8 mouse cellular contexts compared by ENCODE assay signal in the genomic region with DNA sequence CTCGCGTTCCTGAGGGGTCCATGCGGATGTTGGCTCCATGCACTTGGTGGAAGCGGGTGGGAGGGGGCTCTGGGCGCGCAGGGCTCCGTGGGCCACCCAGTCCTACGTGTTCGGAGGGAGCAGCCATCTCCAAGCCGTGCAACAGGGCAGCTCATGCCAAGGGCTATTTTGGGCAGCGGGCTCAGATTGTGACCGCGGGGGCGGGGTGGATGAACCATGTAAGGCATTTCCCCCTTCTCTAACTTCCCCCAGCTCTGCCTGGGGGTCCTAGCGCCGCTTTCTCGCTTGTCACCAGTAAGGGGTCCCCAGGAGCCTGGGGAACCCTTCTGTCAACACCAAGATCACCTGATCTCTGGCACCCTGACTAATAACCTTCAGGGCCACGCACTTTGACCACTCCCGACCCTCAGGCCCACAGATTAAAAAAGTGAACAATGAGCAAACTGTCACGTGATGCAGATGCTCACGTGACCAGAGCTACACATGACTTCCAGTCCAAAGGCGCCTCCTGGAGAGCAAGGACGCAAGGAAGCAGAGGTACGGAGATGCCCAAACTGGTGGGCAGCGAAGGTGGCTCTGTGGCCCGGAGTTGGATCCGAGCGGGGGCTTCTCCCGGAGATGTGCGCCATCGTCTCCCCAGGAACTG. TPM values are rescaled to one million over a fixed set of nuclear protein-coding genes. Genes with fewer than 3 reads are reported as not detected.
DNase-seq lines count a peak whose midpoint lies in the region; ATAC-seq and TF ChIP-seq lines count a peak whose summit lies in the region.

A gene (minus strand): TSS at position 143 of the 646 bp plus-strand sequence.

- ATAC-seq in hindbrain, postnatal 0 days = peak; percentile 79
- ATAC-seq in megakaryocyte, adult 5-6 weeks (ENCODE audit: poor library complexity, severe bottlenecking) = peak; percentile 62

- peak within 1 kb of the TSS; percentile 56 for H3K9ac ChIP-seq in hindbrain, postnatal 0 days (replicated peaks; ENCODE audit: low read length)

- intact Hi-C loops in gastrocnemius, adult 2 months (cut with DNase I) = loop anchor here (2.0 kb wide), 2 partner anchors 45 to 77 kb away; a partner anchor contains a TSS
- intact Hi-C loops in left cerebral cortex, adult 2 months (cut with DNase I) = loop anchor here (1.0 to 2.0 kb wide), 2 partner anchors 46 to 77 kb away; a partner anchor contains a TSS

- H3K36me3 ChIP-seq in hindbrain, postnatal 0 days (ENCODE audit: insufficient read depth, low read length) = peaks cover 13% of the 10 kb centered on the region

- peaks cover 14% of the 10 kb centered on the region; the same call in 1 of the 2 replicates for H3K4me1 ChIP-seq in hindbrain, postnatal 0 days (ENCODE audit: insufficient read depth, low read length)

- no peaks in the 10 kb centered on the region for H3K27me3 ChIP-seq in hindbrain, postnatal 0 days (ENCODE audit: insufficient read depth, low read length)

- no peaks in the 10 kb centered on the region for H3K9me3 ChIP-seq in hindbrain, postnatal 0 days (ENCODE audit: low read length)

- H3K4me2 ChIP-seq in hindbrain, postnatal 0 days (ENCODE audit: low read depth, low read length) = peak within 1 kb of the TSS; percentile 86

- DNase-seq in WW6 (ENCODE audit: low read depth, low spot score) = peak; percentile 91
- DNase-seq in cerebellum, postnatal 4 days (ENCODE audit: low spot score in 2 of 2) = peak; percentile 76 to 90
- DNase-seq in gastrocnemius, adult 2 months = peak; percentile 94
- peak; percentile 95 for DNase-seq in hindbrain, postnatal 0 days (ENCODE audit: low spot score)
- DNase-seq in left cerebral cortex, adult 2 months (ENCODE audit: extremely low spot score in 1 of 2, low spot score in 2 of 2) = peak; percentile 85 to 87
- peak; percentile 89 to 95 for DNase-seq in right cerebral cortex, adult 2 months (ENCODE audit: low spot score in 2 of 2)
- DNase-seq in urinary bladder, postnatal 14 days (ENCODE audit: low spot score) = peak; percentile 91

- WGBS in hindbrain, postnatal 0 days = 0% methylated on average over 31 of the region's 31 CpGs

- peak; percentile 5; the same call in 1 of the 2 replicates for TF ChIP-seq CTCF in gastrocnemius, adult 2 months (IDR thresholded peaks at IDR 0.05)
- peak; percentile 19; the same call in 1 of the 2 replicates for TF ChIP-seq CTCF in hindbrain, postnatal 0 days (IDR thresholded peaks at IDR 0.05; ENCODE audit: low read depth)
- TF ChIP-seq CTCF in left cerebral cortex, adult 2 months (IDR thresholded peaks at IDR 0.05) = no peak

- H3K4me3 ChIP-seq in gastrocnemius, adult 2 months = peak within 1 kb of the TSS; percentile 75
- peak within 1 kb of the TSS; percentile 56 for H3K4me3 ChIP-seq in hindbrain, postnatal 0 days (ENCODE audit: low read length)
- peak within 1 kb of the TSS; percentile 90 for H3K4me3 ChIP-seq in left cerebral cortex, adult 2 months

- H3K27ac ChIP-seq in gastrocnemius, adult 2 months = peak within 1 kb of the TSS; percentile 95
- peak within 1 kb of the TSS; percentile 79 for H3K27ac ChIP-seq in hindbrain, postnatal 0 days
- peak within 1 kb of the TSS; percentile 94 for H3K27ac ChIP-seq in left cerebral cortex, adult 2 months

RNA-seq across cellular contexts. Expression of the gene that starts here (rescaled TPM):
- 10 to 100 TPM; 31.1 to 37.0 TPM for total RNA-seq in gastrocnemius, adult 2 months (2021)
- 8.7 and 12.1 TPM in 2 replicates for total RNA-seq in hindbrain, postnatal 0 days (2014; rRNA removed)
- 7.2 and 7.6 TPM in 2 replicates for polyA plus RNA-seq in hindbrain, postnatal 0 days (2015; fragmentation: Nextera tagmentation; extraction: Ambion mirVana)
- 1 to 10 TPM; 3.9 to 5.3 TPM for total RNA-seq in left cerebral cortex, adult 2 months (2021)
- 2.7 and 3.4 TPM in 2 replicates for total RNA-seq in megakaryocyte, adult 5-6 weeks (2015)
- total RNA-seq in megakaryocyte, adult 5-6 weeks (2017) = 1.6 and 1.8 TPM in 2 replicates

Comparison
In these comparisons a context has a peak if more than half of its experiments do, and no peak if none do; other contexts are left out.
1. Peak in every context shown above with its lines: DNase-seq, ATAC-seq, H3K4me3 ChIP-seq and H3K27ac ChIP-seq.